Mouse (Mus musculus) olfactory bulb, adult 2 months (tissue): ENCODE measurements at regions not wholly inside any gene's neighbourhood (a gene's known extent, or its start where the extent isn't known, plus 50 kb on each side); places are given as distances from the start of the nearest gene placed in this dataset.

Experiments used
- CTCF ChIP-seq: fragments of 200-500 bp; IDR thresholded peaks from 2 replicates; pipeline ENCODE4 v1.5.1; 2012; ENCODE audit warnings: low read depth, mild to moderate bottlenecking, low read length, moderate library complexity; ENCODE audit not compliant: insufficient read depth
- POLR2A ChIP-seq: fragments of 200-500 bp; IDR thresholded peaks from 2 replicates; pipeline ENCODE4 v1.6.1; 2012; ENCODE audit warnings: mild to moderate bottlenecking, low read depth, low read length, moderate library complexity; ENCODE audit not compliant: insufficient read depth

DNA sequence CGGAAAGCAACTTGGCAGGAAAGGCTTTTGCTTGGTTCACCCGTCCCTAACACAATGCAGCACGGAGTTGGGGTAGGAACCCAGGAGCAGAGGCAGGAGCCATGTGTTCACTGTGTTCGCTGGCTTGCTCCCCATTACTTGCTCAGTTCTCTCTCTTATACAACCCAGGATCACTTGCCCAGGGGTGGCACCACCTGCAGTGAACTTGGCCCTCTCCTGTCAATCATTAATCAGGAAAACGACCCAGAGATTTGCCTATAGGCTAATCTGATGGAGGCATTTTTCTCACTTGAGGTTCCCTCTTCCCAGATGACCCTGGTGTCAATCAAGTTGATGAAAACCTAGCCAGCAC is 202.5 kb downstream of the Pten start:
- TF ChIP-seq CTCF (no peak), POLR2A (no peak)
